Mouse (Mus musculus) midbrain, embryonic 16.5 days (tissue): Measurements from ENCODE around the gene Ackr3. TPM values are rescaled to one million over a fixed set of nuclear protein-coding genes. Genes with fewer than 3 reads are reported as not detected.

ENCODE experiments used
- polyA plus RNA-seq: library from polyadenylated mRNA; unstranded; fragments of >200 nt; fragmentation: Nextera tagmentation; extraction: Ambion mirVana; gene quantifications from 2 replicates; pipeline ENCODE4 v1.2.1, GENCODE M21; 2015

The Ackr3 gene
- polyA plus RNA-seq, 1 experiment from 2014 or later = 10.9 TPM

Other genes with a start within 250 kb of the Ackr3 start
- gene Asb18, start 189.3 kb upstream of the Ackr3 start, polyA plus RNA-seq = 0.39 and 0.52 TPM in 2 replicates
- 0.62 and 0.85 TPM in 2 replicates for gene Iqca, start 50.6 kb upstream of the Ackr3 start, polyA plus RNA-seq